Mouse (Mus musculus) lung, adult 2 months (tissue): Measurements from ENCODE around the gene Gm6408.

Source experiments
- CTCF ChIP-seq: fragments of 200-500 bp; IDR thresholded peaks from 2 replicates; pipeline ENCODE4 v1.5.1; 2011; ENCODE audit warnings: mild to moderate bottlenecking, low read length, control low read depth; ENCODE audit not compliant: insufficient read depth
- POLR2A ChIP-seq: fragments of 200-500 bp; IDR thresholded peaks from 2 replicates; pipeline ENCODE4 v1.6.1; 2011; ENCODE audit warnings: low read depth, mild to moderate bottlenecking, control low read depth, low read length, borderline replicate concordance; ENCODE audit errors: extremely low read depth

GRCm38 (mm10) chr5:146471821-146472220 is 9.9 kb upstream of the Gm6408 start:
- TF ChIP-seq POLR2A = no peak
- no peak for TF ChIP-seq CTCF
